Mouse (Mus musculus): ENCODE measurements around the gene Rap1a. TPM values are rescaled to one million over a fixed set of nuclear protein-coding genes. Genes with fewer than 3 reads are reported as not detected.

The Rap1a gene
- polyA plus RNA-seq (2012; rRNA removed): 41.1 and 49.6 TPM in 2 replicates

DNA sequence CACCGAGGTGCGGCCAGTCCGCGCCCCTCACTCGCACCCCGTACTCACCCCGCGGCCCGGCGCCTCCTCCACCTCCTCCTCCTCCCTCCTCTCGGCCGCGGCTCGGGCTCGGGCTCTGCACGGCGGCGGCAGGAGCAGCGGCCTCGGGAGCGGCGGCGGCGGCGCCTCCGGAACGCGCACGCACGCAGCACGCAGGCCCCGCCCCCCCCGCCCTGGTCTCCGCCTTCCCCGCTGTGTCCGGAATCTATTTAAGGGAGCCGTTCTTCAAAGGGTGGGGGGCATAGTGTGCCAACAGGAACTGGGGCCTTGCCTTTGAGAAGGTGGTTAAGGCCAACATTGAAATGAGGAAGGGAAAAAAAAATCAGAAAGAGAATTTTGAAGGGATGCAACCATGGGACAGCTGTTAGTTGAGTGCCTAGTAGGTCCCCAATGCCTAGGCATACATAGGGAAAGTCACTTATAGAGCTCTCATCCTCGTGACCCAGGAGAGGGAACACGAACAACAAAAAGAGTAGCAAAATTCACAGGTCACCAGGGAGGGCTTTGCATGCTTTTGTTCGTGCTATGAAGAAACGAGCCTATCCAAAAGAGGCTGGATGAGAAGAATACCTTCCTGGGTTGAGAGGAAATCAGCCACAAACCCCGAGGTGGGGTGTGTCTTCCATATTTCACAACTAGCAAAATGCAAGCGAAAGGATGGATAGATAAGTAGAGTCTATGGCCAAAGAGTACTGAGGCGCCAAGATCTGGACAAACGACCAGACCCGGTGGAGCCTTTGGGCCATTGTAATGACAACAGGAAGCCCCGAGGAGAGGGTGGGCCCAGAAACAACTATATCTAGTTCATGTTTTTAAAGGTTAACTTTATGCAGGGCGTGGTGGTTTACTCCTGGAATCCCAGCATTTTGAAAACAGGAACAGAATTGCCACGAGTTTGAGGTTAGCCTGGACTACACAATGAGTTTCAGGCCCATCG, at the start of gene Rap1a:
TSS of gene Rap1a (minus strand) at position 146 of the 976 bp plus-strand sequence.

DNA sequence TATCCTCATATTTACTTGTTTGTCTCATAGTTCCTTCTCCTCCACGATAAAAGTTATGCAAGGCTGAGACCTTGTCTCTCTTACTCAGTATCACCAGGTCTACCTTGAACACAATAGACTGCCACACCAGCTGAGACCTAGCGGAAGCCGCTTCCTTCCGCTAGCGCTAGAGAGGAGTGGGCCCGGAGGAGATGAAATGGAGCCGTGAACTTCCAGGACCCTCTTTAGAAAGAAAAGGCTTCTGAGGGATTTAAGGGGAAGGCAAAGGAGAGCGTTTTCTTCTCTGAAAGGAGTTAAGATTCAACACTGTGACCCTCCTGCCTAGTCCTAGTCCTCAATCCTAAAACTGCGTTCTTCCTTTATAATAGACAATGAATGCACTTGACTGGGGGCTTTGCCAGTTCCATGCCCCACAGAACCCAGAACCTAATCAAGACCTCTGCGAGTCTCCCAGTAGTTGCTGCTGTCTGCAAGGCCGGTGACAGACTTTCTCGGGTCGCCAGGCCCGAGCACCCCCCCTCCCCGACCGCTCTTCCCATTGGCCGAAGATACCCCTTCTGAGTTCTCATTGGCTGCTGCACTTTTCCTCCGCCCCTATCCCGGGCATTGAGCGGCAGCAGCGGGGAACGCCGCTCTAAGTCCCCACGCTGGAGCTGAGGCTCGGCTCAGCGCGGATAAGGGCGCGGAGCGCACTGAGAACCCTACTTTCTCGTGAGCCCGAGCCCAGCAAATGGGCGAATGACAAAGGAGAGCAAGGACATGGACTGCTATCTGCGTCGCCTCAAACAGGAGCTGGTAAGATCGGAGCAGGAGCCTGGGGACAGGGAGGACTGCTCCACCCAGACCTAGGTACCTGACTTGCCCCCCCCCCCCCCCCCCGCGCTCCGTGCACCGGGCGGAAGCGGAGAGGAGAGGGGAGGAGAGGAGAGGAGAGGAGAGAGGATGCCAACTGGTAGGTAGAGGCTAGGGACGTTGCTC, 96.8 kb downstream of the Rap1a start, which contains the start of gene Inka2:
TSS of gene Inka2 (plus strand) at position 569 of the 978 bp plus-strand sequence.

DNA sequence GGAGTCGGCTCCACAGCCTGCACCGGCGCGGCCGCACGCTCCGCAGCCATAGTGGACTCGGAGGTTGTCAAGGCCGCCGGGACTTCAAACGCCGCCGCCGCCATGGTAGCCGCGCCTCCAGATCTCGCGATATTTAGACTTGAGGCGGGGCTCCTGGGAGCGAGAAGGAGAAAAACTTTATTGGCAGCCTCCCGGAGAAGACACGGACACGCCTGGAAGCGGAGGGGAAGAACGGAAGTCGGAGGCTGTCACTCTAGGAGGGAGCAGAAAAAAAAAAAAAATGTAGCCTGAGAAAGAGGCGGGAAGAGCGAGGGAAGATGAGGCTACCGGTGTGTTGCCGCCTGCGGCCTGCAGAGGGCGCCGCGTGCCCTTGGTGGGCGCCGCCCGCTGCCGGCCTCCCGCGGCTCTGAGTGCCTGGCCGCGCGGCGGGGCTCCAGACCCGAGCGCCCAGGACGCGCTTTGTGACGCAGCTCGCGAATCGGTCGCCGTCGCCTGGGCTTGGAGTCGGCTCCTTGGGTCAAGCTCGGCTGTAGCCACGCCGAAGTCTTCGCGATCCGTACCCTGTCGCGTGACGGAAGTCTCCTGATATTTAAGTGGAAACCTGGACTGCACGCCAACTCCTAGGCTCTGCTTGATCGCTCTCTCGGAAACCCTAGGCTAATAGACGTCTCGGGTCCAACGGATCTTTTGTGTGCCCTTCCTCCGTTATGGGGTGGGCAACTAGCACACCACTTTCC, 113.6 kb downstream of the Rap1a start, which contains the start of gene Ddx20:
TSS of gene Ddx20 (minus strand) at position 251 of the 737 bp plus-strand sequence.

Other genes with a start within 250 kb of the Rap1a start
- 15.8 and 16.1 TPM in 2 replicates for gene Ddx20, start 113.8 kb downstream of the Rap1a start, polyA plus RNA-seq (2012; rRNA removed)
- 10.8 and 11.7 TPM in 2 replicates for gene Inka2, start 96.7 kb downstream of the Rap1a start, polyA plus RNA-seq (2012; rRNA removed)
- gene Adora3, start 69.5 kb upstream of the Rap1a start, polyA plus RNA-seq (2012; rRNA removed): 0.19 TPM in 2 replicates
- gene Tmigd3, start 69.6 kb upstream of the Rap1a start, polyA plus RNA-seq (2012; rRNA removed): 0.16 TPM in 1 of 2 replicates, not detected in the other
- gene I830077J02Rik, start 131.3 kb upstream of the Rap1a start, polyA plus RNA-seq (2012; rRNA removed): 0.31 and 0.49 TPM in 2 replicates
- 67.9 and 71.0 TPM in 2 replicates for gene Wdr77, start 158.0 kb upstream of the Rap1a start, polyA plus RNA-seq (2012; rRNA removed)
- 296 and 318 TPM in 2 replicates for gene Atp5f1, start 158.8 kb upstream of the Rap1a start, polyA plus RNA-seq (2012; rRNA removed)
- gene Ovgp1, start 172.4 kb upstream of the Rap1a start, polyA plus RNA-seq (2012; rRNA removed): 15.0 and 15.8 TPM in 2 replicates
- gene Pifo, start 213.3 kb upstream of the Rap1a start, polyA plus RNA-seq (2012; rRNA removed): 3.6 and 5.9 TPM in 2 replicates
- gene Chil5, start 231.5 kb upstream of the Rap1a start, polyA plus RNA-seq (2012; rRNA removed): 0.07 and 0.08 TPM in 2 replicates

All from central nervous system, embryonic 18 days (tissue).